Comparison of ENCODE assay signal across 11 mouse cellular contexts in genomic region chr2:167861178-167861520, GRCm38 (mm10).
DNase-seq lines count a peak whose midpoint lies in the region; ATAC-seq and TF ChIP-seq lines count a peak whose summit lies in the region.
"Had no signal": no experiment of that assay in that cellular context is flagged by ENCODE, and none has a peak within 500 bp of the region (broad histone marks: within the 10 kb centered on the region; RNA-seq: fewer than 3 reads in every experiment).

No protein-coding gene starts in this region.

- H3K27ac ChIP-seq in heart, embryonic 13.5 days (replicated peaks): peak overlapping the region; percentile 75
- H3K27ac ChIP-seq in liver, postnatal 0 days (ENCODE audit: low read depth): peak overlapping the region; percentile 84
- no peak overlapping the region for H3K27ac ChIP-seq in liver, embryonic 12.5 days
- H3K27ac ChIP-seq in limb, embryonic 15.5 days: peak overlapping the region; percentile 67; the same call in 1 of the 2 replicates
- H3K27ac ChIP-seq: kidney, postnatal 0 days had no signal

- H3K9ac ChIP-seq in heart, embryonic 13.5 days: peak overlapping the region; percentile 71; the same call in 1 of the 2 replicates
- H3K9ac ChIP-seq in liver, postnatal 0 days (replicated peaks): no peak overlapping the region; the same call in 1 of the 2 replicates
- no peak overlapping the region for H3K9ac ChIP-seq in liver, embryonic 12.5 days
- no peak overlapping the region for H3K9ac ChIP-seq in limb, embryonic 15.5 days
- H3K9ac ChIP-seq: forebrain, postnatal 0 days had no signal

- TF ChIP-seq EP300 in liver, postnatal 0 days (IDR thresholded peaks at IDR 0.05; ENCODE audit: low read depth): no peak

- no peaks in the 10 kb centered on the region for H3K9me3 ChIP-seq in heart, embryonic 13.5 days
- no peaks in the 10 kb centered on the region for H3K9me3 ChIP-seq in liver, postnatal 0 days (ENCODE audit: low read length)
- H3K9me3 ChIP-seq in liver, embryonic 12.5 days (replicated peaks): no peaks in the 10 kb centered on the region
- H3K9me3 ChIP-seq in limb, embryonic 15.5 days: no peaks in the 10 kb centered on the region
- H3K9me3 ChIP-seq: G1E had no signal

- intact Hi-C loops in heart, postnatal 10 days (cut with DNase I): loop anchor here (2.0 kb wide), 1 partner anchor 26 kb away; no protein-coding TSS in a partner anchor

- DNase-seq in heart, postnatal 10 days: no peak
- no peak for DNase-seq in liver, postnatal 0 days
- peak; percentile 54 for DNase-seq in adrenal gland, postnatal 25 days
- no peak for DNase-seq in urinary bladder, postnatal 10 days (ENCODE audit: low spot score)
- DNase-seq in embryo, embryonic 9.5 days (ENCODE audit: extremely low spot score): no peak
- DNase-seq: forebrain, postnatal 0 days had no signal

- TF ChIP-seq CTCF in liver, postnatal 0 days (IDR thresholded peaks at IDR 0.05; ENCODE audit: low read depth): no peak

- H3K27me3 ChIP-seq in heart, embryonic 13.5 days (replicated peaks): no peaks in the 10 kb centered on the region
- H3K27me3 ChIP-seq in liver, postnatal 0 days (ENCODE audit: insufficient read depth, low read length): no peaks in the 10 kb centered on the region
- peaks cover 34% of the 10 kb centered on the region for H3K27me3 ChIP-seq in liver, embryonic 12.5 days (replicated peaks)
- H3K27me3 ChIP-seq in limb, embryonic 15.5 days: no peaks in the 10 kb centered on the region

- 91% methylated on average over 2 of the region's 2 CpGs for WGBS in heart, embryonic 13.5 days
- 78% methylated on average over 2 of the region's 2 CpGs for WGBS in liver, postnatal 0 days (ENCODE audit: insufficient replicate concordance)
- 60% methylated on average over 2 of the region's 2 CpGs for WGBS in liver, embryonic 12.5 days (ENCODE audit: insufficient replicate concordance)
- whole genome bisulfite sequencing in limb, embryonic 15.5 days: 92% methylated on average over 2 of the region's 2 CpGs

- no peak overlapping the region for H3K4me2 ChIP-seq in heart, embryonic 13.5 days
- no peak overlapping the region for H3K4me2 ChIP-seq in liver, postnatal 0 days (ENCODE audit: low read depth, low read length)
- H3K4me2 ChIP-seq in liver, embryonic 12.5 days: no peak overlapping the region
- no peak overlapping the region for H3K4me2 ChIP-seq in limb, embryonic 15.5 days

- ATAC-seq in heart, embryonic 13.5 days (ENCODE audit: extremely low read depth, insufficient number of reproducible peaks, low FRiP score, low TSS enrichment): no peak
- ATAC-seq in liver, postnatal 0 days: no peak
- ATAC-seq in liver, embryonic 12.5 days: no peak
- no peak for ATAC-seq in limb, embryonic 15.5 days (ENCODE audit: insufficient number of reproducible peaks, low FRiP score, low TSS enrichment, low read depth)

- H3K4me3 ChIP-seq in heart, embryonic 13.5 days: no peak overlapping the region
- H3K4me3 ChIP-seq in liver, postnatal 0 days (ENCODE audit: low read depth, low read length): no peak overlapping the region
- H3K4me3 ChIP-seq in liver, embryonic 12.5 days: no peak overlapping the region
- no peak overlapping the region for H3K4me3 ChIP-seq in limb, embryonic 15.5 days

- H3K36me3 ChIP-seq in heart, embryonic 13.5 days: no peaks in the 10 kb centered on the region
- H3K36me3 ChIP-seq in liver, postnatal 0 days (replicated peaks; ENCODE audit: insufficient read depth, low read length): no peaks in the 10 kb centered on the region
- no peaks in the 10 kb centered on the region for H3K36me3 ChIP-seq in liver, embryonic 12.5 days
- H3K36me3 ChIP-seq in limb, embryonic 15.5 days: no peaks in the 10 kb centered on the region
- H3K36me3 ChIP-seq: G1E had no signal

- peaks cover 82% of the 10 kb centered on the region for H3K4me1 ChIP-seq in heart, embryonic 13.5 days
- peaks cover 38% of the 10 kb centered on the region for H3K4me1 ChIP-seq in liver, postnatal 0 days (ENCODE audit: insufficient read depth)
- H3K4me1 ChIP-seq in liver, embryonic 12.5 days: peaks cover 40% of the 10 kb centered on the region
- peaks cover 30% of the 10 kb centered on the region for H3K4me1 ChIP-seq in limb, embryonic 15.5 days
